Mouse (Mus musculus) midbrain, embryonic 12.5 days (tissue): ENCODE measurements around the gene Sh3pxd2a. TPM values are rescaled to one million over a fixed set of nuclear protein-coding genes. Genes with fewer than 3 reads are reported as not detected.

Source experiments
- ATAC-seq: fragments of 200-750 bp; cut with Nextera tagmentation; 2 replicates; pipeline ENCODE4 v1.8.0; 2017; ENCODE audit warnings: low read depth, moderate TSS enrichment, moderate library complexity; ENCODE audit not compliant: low FRiP score
- H3K27ac ChIP-seq: fragments of 300-500 bp; sonication (generic); replicated peaks from 2 replicates; pipeline ENCODE4 v1.5.1; 2016; ENCODE audit warnings: mild to moderate bottlenecking
- H3K27me3 ChIP-seq: fragments of 300-500 bp; sonication (generic); 2 replicates; pipeline ENCODE4 v1.6.1; 2016; ENCODE audit warnings: mild to moderate bottlenecking
- H3K36me3 ChIP-seq: fragments of 300-500 bp; sonication (generic); 2 replicates; pipeline ENCODE4 v1.6.1; 2016
- H3K4me1 ChIP-seq: fragments of 300-500 bp; sonication (generic); 2 replicates; pipeline ENCODE4 v1.6.1; 2016
- H3K4me2 ChIP-seq: fragments of 300-500 bp; sonication (generic); replicated peaks from 2 replicates; pipeline ENCODE4 v1.6.1; 2016; ENCODE audit warnings: mild to moderate bottlenecking, moderate library complexity
- H3K4me3 ChIP-seq: fragments of 300-500 bp; sonication (generic); 2 replicates; pipeline ENCODE4 v1.5.1; 2016; ENCODE audit warnings: mild to moderate bottlenecking
- H3K9ac ChIP-seq: fragments of 300-500 bp; sonication (generic); replicated peaks from 2 replicates; pipeline ENCODE4 v1.6.1; 2016; ENCODE audit warnings: mild to moderate bottlenecking, moderate library complexity
- H3K9me3 ChIP-seq: fragments of 300-500 bp; sonication (generic); 2 replicates; pipeline ENCODE4 v1.6.1; 2016; ENCODE audit warnings: mild to moderate bottlenecking
- WGBS: fragments of 180-500 bp; shearing (Covaris S2); methylation state at CpG from one replicate; pipeline ENCODE4 v1.1.7; 2016; 5-methylcytosine and 5-hydroxymethylcytosine counted together
- polyA plus RNA-seq: library from polyadenylated mRNA; unstranded; fragments of >200 nt; fragmentation: Nextera tagmentation; extraction: Ambion mirVana; gene quantifications from 2 replicates; pipeline ENCODE4 v1.2.1, GENCODE M21; 2016

The Sh3pxd2a gene
- polyA plus RNA-seq, 1 experiment from 2014 or later: 3.2 TPM

- Histone ChIP-seq H3K27ac (peak overlapping the region; percentile 26; the same call in 1 of the 2 replicates), H3K27me3 (0 out of 2 replicates have a peak, but pooled peaks cover 10% of the 10 kb centered on the region), H3K36me3 (no peaks in the 10 kb centered on the region), H3K9ac (no peak overlapping the region), H3K4me3 (no peak overlapping the region), H3K4me1 (peaks cover 53% of the 10 kb centered on the region), H3K4me2 (no peak overlapping the region), H3K9me3 (no peaks in the 10 kb centered on the region)
- ATAC-seq: no peak
- 66% methylated on average over 15 of the region's 15 CpGs for WGBS
Observed at GRCm38 (mm10) chr19:47317063-47317938, 146.9 kb downstream of the Sh3pxd2a start.

DNA sequence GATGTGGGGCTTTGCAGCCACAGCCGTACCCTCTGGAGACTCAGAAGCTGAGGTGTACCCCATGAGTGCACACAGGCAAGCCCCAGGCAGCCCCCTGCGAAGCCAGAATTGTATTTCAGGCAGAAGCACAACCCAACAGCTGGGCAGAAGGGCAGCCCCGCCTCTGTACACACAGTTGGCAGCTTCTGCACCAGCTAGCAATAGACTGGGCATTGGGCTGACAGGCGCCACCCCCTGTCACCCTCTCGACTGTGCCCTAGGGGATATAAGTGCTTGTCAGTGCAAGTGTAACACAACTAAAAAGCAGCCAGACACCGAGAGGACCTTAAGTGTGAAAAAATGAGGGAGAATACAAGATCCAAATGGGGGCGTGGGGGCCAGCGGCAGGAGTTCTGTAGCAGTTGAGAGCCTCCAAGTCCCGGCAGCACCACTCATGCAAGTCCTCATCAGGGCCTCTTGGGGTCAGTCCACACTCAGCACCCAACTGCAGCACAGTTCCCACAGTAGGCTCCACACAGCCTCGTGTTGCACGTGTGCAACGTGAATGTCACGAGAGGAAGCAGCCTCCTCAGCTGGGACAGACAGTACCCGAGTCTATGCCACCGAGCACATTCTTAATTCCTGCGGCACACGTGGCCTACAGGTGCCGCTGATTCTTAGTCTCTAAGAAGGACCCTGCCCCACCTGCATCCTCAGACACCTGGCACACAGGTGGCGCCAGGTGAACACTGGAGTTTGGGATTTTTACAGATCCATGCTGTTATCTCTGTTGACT, 147.7 kb downstream of the Sh3pxd2a start:
- no peak overlapping the region for H3K4me3 ChIP-seq
- ATAC-seq: no peak
- WGBS: 71% methylated on average over 19 of the region's 19 CpGs
- H3K9me3 ChIP-seq: no peaks in the 10 kb centered on the region
- H3K4me1 ChIP-seq: peaks cover 60% of the 10 kb centered on the region
- no peaks in the 10 kb centered on the region for H3K36me3 ChIP-seq
- no peak overlapping the region for H3K27ac ChIP-seq
- no peak overlapping the region for H3K9ac ChIP-seq
- H3K4me2 ChIP-seq: no peak overlapping the region
- H3K27me3 ChIP-seq: 0 out of 2 replicates have a peak, but pooled peaks cover 10% of the 10 kb centered on the region

GRCm38 (mm10) chr19:47315917-47316265, 148.3 kb downstream of the Sh3pxd2a start:
- ATAC-seq: no peak
- no peaks in the 10 kb centered on the region for H3K36me3 ChIP-seq
- H3K9me3 ChIP-seq: no peaks in the 10 kb centered on the region
- H3K4me2 ChIP-seq: no peak overlapping the region
- 4% methylated on average over 1 of the region's 1 CpGs for WGBS
- H3K9ac ChIP-seq: no peak overlapping the region
- H3K27me3 ChIP-seq: 0 out of 2 replicates have a peak, but pooled peaks cover 10% of the 10 kb centered on the region
- H3K4me3 ChIP-seq: no peak overlapping the region
- H3K4me1 ChIP-seq: peaks cover 58% of the 10 kb centered on the region
- H3K27ac ChIP-seq: no peak overlapping the region

GRCm38 (mm10) chr19:47315091-47315916, 148.9 kb downstream of the Sh3pxd2a start:
- no peak for ATAC-seq
- H3K9ac ChIP-seq: 0 out of 2 replicates have a peak overlapping the region, but pooled peaks have one; percentile 65
- no peak overlapping the region for H3K4me3 ChIP-seq
- 0 out of 2 replicates have a peak overlapping the region, but pooled peaks have one; percentile 67 for H3K27ac ChIP-seq
- H3K27me3 ChIP-seq: 0 out of 2 replicates have a peak, but pooled peaks cover 10% of the 10 kb centered on the region
- peaks cover 52% of the 10 kb centered on the region for H3K4me1 ChIP-seq
- WGBS: 56% methylated on average over 14 of the region's 14 CpGs
- no peaks in the 10 kb centered on the region for H3K9me3 ChIP-seq
- H3K36me3 ChIP-seq: no peaks in the 10 kb centered on the region
- peak overlapping the region; percentile 62 for H3K4me2 ChIP-seq

GRCm38 (mm10) chr19:47314076-47314941, 149.9 kb downstream of the Sh3pxd2a start:
- H3K9me3 ChIP-seq: no peaks in the 10 kb centered on the region
- no peaks in the 10 kb centered on the region for H3K36me3 ChIP-seq
- peaks cover 47% of the 10 kb centered on the region for H3K4me1 ChIP-seq
- peak overlapping the region; percentile 42 for H3K4me3 ChIP-seq
- H3K4me2 ChIP-seq: peak overlapping the region; percentile 62
- peak overlapping the region; percentile 65 for H3K9ac ChIP-seq
- 0 out of 2 replicates have a peak, but pooled peaks cover 10% of the 10 kb centered on the region for H3K27me3 ChIP-seq
- WGBS: 3% methylated on average over 47 of the region's 49 CpGs
- peak overlapping the region; percentile 67 for H3K27ac ChIP-seq
- peak; percentile 72 for ATAC-seq

DNA sequence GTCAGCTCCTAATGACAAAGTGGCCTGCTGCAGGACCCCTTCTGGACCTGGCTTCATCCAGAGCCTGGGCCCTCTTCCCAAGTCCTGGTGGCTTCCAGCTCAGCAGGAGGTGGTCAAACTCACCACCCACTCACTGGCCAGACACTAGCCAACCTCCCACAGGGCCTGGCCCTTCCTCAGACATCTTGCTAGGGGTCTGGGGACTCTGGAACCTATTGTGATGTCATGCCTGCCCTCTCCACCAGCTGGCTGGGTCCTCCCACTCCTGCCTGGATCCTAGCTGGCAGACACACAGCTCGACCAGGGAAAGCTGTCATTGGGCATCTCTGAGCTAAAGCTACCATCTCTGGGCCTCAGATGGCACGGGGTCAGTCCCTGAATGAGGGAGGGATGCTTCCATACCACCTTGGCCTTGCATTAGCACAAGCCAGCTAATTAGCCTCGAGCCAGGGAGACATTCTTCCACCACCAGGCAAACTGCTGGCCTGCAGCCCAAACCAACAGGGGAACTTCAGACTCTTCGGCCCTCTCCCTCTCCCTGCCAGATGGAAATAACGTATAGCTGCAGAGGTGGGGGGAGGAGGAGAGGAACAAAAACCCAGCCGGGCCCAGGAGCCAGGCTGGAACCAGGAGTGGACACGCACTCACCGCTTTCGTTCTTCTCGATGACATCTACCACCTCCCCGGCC, 150.7 kb downstream of the Sh3pxd2a start:
- H3K27me3 ChIP-seq: 0 out of 2 replicates have a peak, but pooled peaks cover 10% of the 10 kb centered on the region
- peak overlapping the region; percentile 65 for H3K9ac ChIP-seq
- no peaks in the 10 kb centered on the region for H3K36me3 ChIP-seq
- H3K4me3 ChIP-seq: peak overlapping the region; percentile 42
- H3K9me3 ChIP-seq: no peaks in the 10 kb centered on the region
- WGBS: 11% methylated on average over 11 of the region's 11 CpGs
- peak overlapping the region; percentile 67 for H3K27ac ChIP-seq
- H3K4me1 ChIP-seq: peaks cover 47% of the 10 kb centered on the region
- peak; percentile 13; the same call in 1 of the 2 replicates for ATAC-seq
- peak overlapping the region; percentile 62 for H3K4me2 ChIP-seq

- Histone ChIP-seq H3K9ac (no peak overlapping the region), H3K27ac (no peak overlapping the region), H3K4me2 (no peak overlapping the region), H3K36me3 (no peaks in the 10 kb centered on the region), H3K27me3 (0 out of 2 replicates have a peak, but pooled peaks cover 10% of the 10 kb centered on the region), H3K4me3 (no peak overlapping the region), H3K9me3 (no peaks in the 10 kb centered on the region), H3K4me1 (peaks cover 38% of the 10 kb centered on the region)
- ATAC-seq: no peak
- 78% methylated on average over 4 of the region's 4 CpGs for WGBS
Observed at GRCm38 (mm10) chr19:47311162-47311561, 153.0 kb downstream of the Sh3pxd2a start.

DNA sequence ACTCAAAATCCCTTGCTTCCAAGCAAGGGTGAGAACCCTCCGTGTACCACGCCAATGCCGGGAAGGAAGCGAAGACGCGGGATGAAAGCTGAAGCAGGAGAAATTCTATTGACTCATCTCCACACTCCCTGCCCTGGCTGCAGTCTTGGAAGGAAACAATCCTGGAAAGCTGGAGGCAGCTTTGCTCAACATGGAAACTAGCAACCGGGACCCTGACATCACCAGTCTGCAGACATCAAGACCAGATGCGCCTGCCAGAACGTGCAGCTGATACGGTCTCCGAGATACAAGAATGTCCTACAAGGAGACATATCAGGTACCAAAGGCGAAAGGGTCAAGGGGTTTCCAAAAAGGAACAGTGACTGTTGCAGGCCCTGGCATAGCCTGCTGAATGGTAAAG, 154.4 kb downstream of the Sh3pxd2a start:
- Histone ChIP-seq H3K27ac (no peak overlapping the region), H3K4me2 (no peak overlapping the region), H3K4me1 (peaks cover 27% of the 10 kb centered on the region), H3K36me3 (no peaks in the 10 kb centered on the region), H3K4me3 (no peak overlapping the region), H3K9ac (no peak overlapping the region), H3K9me3 (no peaks in the 10 kb centered on the region), H3K27me3 (0 out of 2 replicates have a peak, but pooled peaks cover 2% of the 10 kb centered on the region)
- 97% methylated on average over 12 of the region's 12 CpGs for WGBS
- no peak for ATAC-seq

GRCm38 (mm10) chr19:47306917-47307315, 157.3 kb downstream of the Sh3pxd2a start:
- Histone ChIP-seq H3K4me1 (peaks cover 13% of the 10 kb centered on the region), H3K27ac (no peak overlapping the region), H3K9me3 (no peaks in the 10 kb centered on the region), H3K4me3 (no peak overlapping the region), H3K27me3 (peaks cover 5% of the 10 kb centered on the region; the same call in 1 of the 2 replicates), H3K9ac (no peak overlapping the region), H3K36me3 (no peaks in the 10 kb centered on the region), H3K4me2 (no peak overlapping the region)
- WGBS: 91% methylated on average over 8 of the region's 8 CpGs
- ATAC-seq: no peak

- H3K4me3 ChIP-seq: no peak overlapping the region
- H3K27ac ChIP-seq: no peak overlapping the region
- no peak overlapping the region for H3K9ac ChIP-seq
- 93% methylated on average over 14 of the region's 14 CpGs for WGBS
- H3K27me3 ChIP-seq: peaks cover 5% of the 10 kb centered on the region; the same call in 1 of the 2 replicates
- ATAC-seq: no peak
- no peak overlapping the region for H3K4me2 ChIP-seq
- H3K36me3 ChIP-seq: no peaks in the 10 kb centered on the region
- H3K9me3 ChIP-seq: no peaks in the 10 kb centered on the region
- H3K4me1 ChIP-seq: peaks cover 15% of the 10 kb centered on the region
Observed at GRCm38 (mm10) chr19:47306128-47306916, 157.9 kb downstream of the Sh3pxd2a start.
